Mouse (Mus musculus) G1E (cell line): ENCODE measurements around the gene Atxn7l2.

ENCODE experiments used
- CTCF ChIP-seq: IDR thresholded peaks from 2 replicates; pipeline ENCODE4 v1.5.1; 2012; ENCODE audit warnings: low read depth, low read length, inconsistent platforms, mixed read lengths
- TAL1 ChIP-seq: conservative IDR thresholded peaks from 2 replicates; pipeline ENCODE4 v1.6.1; 2012; ENCODE audit warnings: low read depth, low read length, inconsistent platforms, mixed read lengths

DNA sequence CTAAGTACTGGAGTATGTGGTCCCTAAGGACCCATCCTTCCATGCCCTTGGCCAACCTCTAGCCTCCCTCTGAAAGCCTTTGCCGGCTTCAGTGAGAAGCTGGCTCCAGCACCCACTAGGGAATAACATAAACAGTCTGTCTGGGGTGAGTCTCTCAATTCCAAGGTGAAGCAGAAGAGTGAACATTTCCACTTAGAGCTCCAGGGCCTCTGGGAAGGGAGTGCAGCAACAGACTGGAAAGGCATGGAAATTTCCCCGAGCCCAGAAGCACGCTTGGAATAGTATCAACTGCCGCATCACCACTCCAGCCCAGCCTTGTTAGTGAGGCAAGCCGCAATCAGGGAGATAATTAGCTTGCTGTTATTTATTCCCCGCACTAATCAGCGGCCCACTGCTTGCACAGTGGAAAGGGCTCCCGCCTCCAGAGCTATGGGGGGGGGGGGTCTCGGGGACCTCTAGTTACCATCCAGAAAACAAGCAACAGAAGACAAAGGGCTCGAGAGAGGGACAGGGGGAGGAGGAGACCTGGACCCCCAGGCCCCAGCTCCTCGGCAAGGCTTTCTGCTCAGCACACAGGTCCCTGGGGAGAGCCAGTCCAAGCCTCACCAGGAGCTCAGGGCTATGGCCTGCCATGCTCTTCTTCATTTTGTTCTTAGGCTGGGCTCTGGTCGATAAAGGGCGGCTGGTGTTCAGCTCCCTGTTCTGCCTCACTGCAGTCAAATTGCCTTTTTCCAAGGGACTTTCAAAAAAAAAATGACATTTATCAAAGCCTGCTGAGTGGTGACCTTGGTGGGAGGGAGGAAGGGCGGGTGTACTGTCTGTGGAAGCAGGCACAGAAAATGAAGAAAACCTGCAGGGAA lies 35.8 kb downstream of the Atxn7l2 start:
- no peak for TF ChIP-seq CTCF
- TF ChIP-seq TAL1 = no peak
